Mouse (Mus musculus): Measurements from ENCODE around the gene Tmem131.

GRCm38 (mm10) chr1:36860876-36861275 is 82.6 kb downstream of the Tmem131 start:
- TF ChIP-seq POLR2A (IDR thresholded peaks at IDR 0.05; ENCODE audit: insufficient read length, low read depth) (no peak), TCF3 (IDR thresholded peaks at IDR 0.05; ENCODE audit: insufficient read length, low read depth) (no peak), POLR2AphosphoS2 (IDR thresholded peaks at IDR 0.05; ENCODE audit: insufficient read length, low read depth) (no peak)

Data from myocyte (in vitro differentiated cells).